Mouse (Mus musculus) lung, postnatal 10 days (tissue): ENCODE data around the gene Nup43.
"Not testable (repeated sequence)": the region's sequence is repeated elsewhere in the genome, so short reads cannot be mapped to it uniquely, and the experiment has no call there.

Experiments
- DNase-seq: peaks from one replicate; pipeline ENCODE4 v3.0.0; 2021

Gene Nup43

GRCm38 (mm10) chr10:7667342-7667802 lies at the start of gene Nup43:
Nup43 (plus strand) TSS chr10:7667503.
- peak; percentile 95 for DNase-seq

GRCm38 (mm10) chr10:7617556-7617955 lies 49.7 kb upstream of the Nup43 start:
- not testable (repeated sequence) for DNase-seq

- no peak for DNase-seq
Observed at GRCm38 (mm10) chr10:7619821-7620241, 47.5 kb upstream of the Nup43 start.

GRCm38 (mm10) chr10:7620723-7621122 lies 46.6 kb upstream of the Nup43 start:
- DNase-seq = no peak

- no peak for DNase-seq
Observed at GRCm38 (mm10) chr10:7622378-7622777, 44.9 kb upstream of the Nup43 start.

- no peak for DNase-seq
Observed at GRCm38 (mm10) chr10:7623861-7624518, 43.3 kb upstream of the Nup43 start.

GRCm38 (mm10) chr10:7629092-7629491 lies 38.2 kb upstream of the Nup43 start:
- DNase-seq = no peak

- DNase-seq = no peak
Observed at GRCm38 (mm10) chr10:7630286-7630685, 37.0 kb upstream of the Nup43 start.

GRCm38 (mm10) chr10:7630951-7631720 lies 36.2 kb upstream of the Nup43 start:
- no peak for DNase-seq

GRCm38 (mm10) chr10:7640366-7640765 lies 26.9 kb upstream of the Nup43 start:
- no peak for DNase-seq

- no peak for DNase-seq
Observed at GRCm38 (mm10) chr10:7645911-7646310, 21.4 kb upstream of the Nup43 start.

GRCm38 (mm10) chr10:7649059-7649458 lies 18.2 kb upstream of the Nup43 start:
- DNase-seq = no peak

GRCm38 (mm10) chr10:7651057-7651456 lies 16.2 kb upstream of the Nup43 start:
- no peak for DNase-seq

GRCm38 (mm10) chr10:7662471-7663141 lies 4.7 kb upstream of the Nup43 start:
- DNase-seq = peak; percentile 88

- DNase-seq = peak; percentile 94
Observed at GRCm38 (mm10) chr10:7663159-7664026, 3.9 kb upstream of the Nup43 start.

GRCm38 (mm10) chr10:7664027-7664526 lies 3.2 kb upstream of the Nup43 start:
- DNase-seq = no peak

- no peak for DNase-seq
Observed at GRCm38 (mm10) chr10:7664889-7665288, 2.4 kb upstream of the Nup43 start.

- peak; percentile 41 for DNase-seq
Observed at GRCm38 (mm10) chr10:7673673-7674072, 6.4 kb downstream of the Nup43 start.

GRCm38 (mm10) chr10:7680731-7681301 lies 13.5 kb downstream of the Nup43 start, which contains the start of the genes Pcmt1 and Lats1:
Pcmt1 (minus strand) TSS chr10:7681136.
Lats1 (plus strand) TSS chr10:7681214.
- peak; percentile 91 for DNase-seq

GRCm38 (mm10) chr10:7681343-7682025 lies 14.2 kb downstream of the Nup43 start:
- DNase-seq = peak; percentile 83

- DNase-seq = no peak
Observed at GRCm38 (mm10) chr10:7682249-7682648, 14.9 kb downstream of the Nup43 start.
